Mouse (Mus musculus): ENCODE data around the gene Wnt1. TPM values are rescaled to one million over a fixed set of nuclear protein-coding genes. Genes with fewer than 3 reads are reported as not detected.

The Wnt1 gene
- polyA plus RNA-seq, 1 experiment from 2014 or later, result 13.7 TPM

- 92% methylated on average over 21 of the region's 21 CpGs for WGBS
- Histone ChIP-seq H3K9me3 (no peaks in the 10 kb centered on the region), H3K4me1 (replicated peaks) (peaks cover 3% of the 10 kb centered on the region; the same call in 1 of the 2 replicates), H3K36me3 (peaks cover 94% of the 10 kb centered on the region), H3K4me3 (no peak overlapping the region), H3K27me3 (ENCODE audit: insufficient read depth, poor library complexity, severe bottlenecking) (no peaks in the 10 kb centered on the region), H3K27ac (no peak overlapping the region)
- no peak for DNase-seq (ENCODE audit: low spot score)
Measured at GRCm38 (mm10) chr15:98837006-98837742, 47.5 kb downstream of the Wnt1 start.

GRCm38 (mm10) chr15:98837743-98838103, 48.1 kb downstream of the Wnt1 start:
- Histone ChIP-seq H3K36me3 (peaks cover 100% of the 10 kb centered on the region), H3K4me1 (replicated peaks) (no peaks in the 10 kb centered on the region), H3K27ac (no peak overlapping the region), H3K9me3 (no peaks in the 10 kb centered on the region), H3K27me3 (ENCODE audit: insufficient read depth, poor library complexity, severe bottlenecking) (no peaks in the 10 kb centered on the region), H3K4me3 (no peak overlapping the region)
- DNase-seq (ENCODE audit: low spot score), result no peak
- WGBS, result 80% methylated on average over 4 of the region's 4 CpGs

DNA sequence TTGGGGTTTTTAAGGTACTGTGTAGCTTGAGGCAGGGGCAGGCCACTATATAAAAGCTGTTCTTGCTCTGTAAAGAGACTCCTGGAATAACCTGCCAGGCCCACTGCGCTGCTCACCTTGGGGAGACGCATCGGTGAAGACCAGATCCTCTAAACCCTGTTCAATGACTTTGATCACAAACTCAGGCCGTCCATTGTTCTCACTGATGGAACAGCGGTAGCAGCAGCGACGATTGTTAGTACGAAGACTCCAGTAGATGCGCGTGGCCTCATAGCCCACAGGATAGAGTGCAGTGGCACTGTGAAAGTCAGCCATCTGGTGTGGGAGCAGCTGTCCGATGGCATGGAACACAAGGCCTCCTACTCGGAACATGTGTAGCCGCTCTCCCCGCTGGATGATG, 49.5 kb downstream of the Wnt1 start:
- peaks cover 100% of the 10 kb centered on the region for H3K36me3 ChIP-seq
- no peaks in the 10 kb centered on the region for H3K4me1 ChIP-seq (replicated peaks)
- DNase-seq (ENCODE audit: low spot score), result no peak
- 94% methylated on average over 14 of the region's 14 CpGs for WGBS
- no peak overlapping the region for H3K4me3 ChIP-seq
- no peaks in the 10 kb centered on the region for H3K9me3 ChIP-seq
- H3K27ac ChIP-seq, result no peak overlapping the region
- H3K27me3 ChIP-seq (ENCODE audit: insufficient read depth, poor library complexity, severe bottlenecking), result no peaks in the 10 kb centered on the region

DNA sequence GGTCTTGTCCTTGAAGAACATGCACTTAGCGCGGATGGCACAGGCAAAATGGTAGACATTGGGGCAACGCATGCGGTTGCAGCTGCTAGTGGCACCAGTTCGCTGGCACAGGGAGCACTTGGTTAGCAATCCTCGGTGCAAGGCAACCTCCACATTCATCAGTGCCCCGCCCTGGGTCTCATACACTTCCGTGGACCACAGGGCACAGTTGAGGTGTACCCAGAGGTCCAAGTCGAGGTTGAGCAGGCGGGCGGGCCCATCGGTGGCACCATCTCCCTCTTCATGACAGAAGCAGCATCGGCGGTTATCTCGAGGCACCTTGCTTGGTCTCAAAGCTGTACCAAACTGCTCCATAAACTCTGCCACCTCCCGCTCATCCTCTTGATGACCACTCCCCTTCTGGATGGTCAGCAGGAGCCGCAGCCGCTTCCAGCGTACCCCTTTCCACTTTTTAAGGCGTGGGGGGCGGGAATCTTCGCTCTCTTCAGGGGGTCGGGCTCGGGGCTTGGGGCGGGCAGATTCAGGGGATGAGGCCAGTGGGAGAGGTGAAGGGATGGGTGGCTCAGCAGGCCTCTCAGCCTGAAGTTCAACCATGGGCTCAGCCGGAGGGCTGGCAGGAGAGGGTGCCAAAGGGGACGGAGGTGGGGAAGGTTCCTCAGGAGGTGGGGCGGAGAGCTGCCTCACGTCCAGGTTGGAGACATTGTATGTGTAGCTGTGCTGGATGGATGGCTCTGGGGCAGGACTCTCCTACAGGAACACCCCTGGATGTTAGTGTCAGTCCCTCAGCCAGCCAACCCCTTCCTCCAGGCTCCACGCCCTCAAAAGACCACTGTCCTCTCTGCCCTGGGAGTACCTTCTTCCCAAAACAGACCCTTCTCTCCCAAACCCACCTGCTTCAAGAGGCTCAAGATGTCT, 50.3 kb downstream of the Wnt1 start:
- Histone ChIP-seq H3K9me3 (no peaks in the 10 kb centered on the region), H3K36me3 (peaks cover 100% of the 10 kb centered on the region), H3K4me1 (replicated peaks) (no peaks in the 10 kb centered on the region), H3K27me3 (ENCODE audit: insufficient read depth, poor library complexity, severe bottlenecking) (no peaks in the 10 kb centered on the region), H3K27ac (no peak overlapping the region), H3K4me3 (no peak overlapping the region)
- 95% methylated on average over 30 of the region's 30 CpGs for WGBS
- no peak for DNase-seq (ENCODE audit: low spot score)

Other genes with a start within 250 kb of the Wnt1 start
- 53.7 and 57.6 TPM in 2 replicates for gene Ccnt1, start 218.9 kb upstream of the Wnt1 start, polyA plus RNA-seq (2016; fragmentation: Nextera tagmentation; extraction: Ambion mirVana)
- gene 4930415O20Rik, start 218.9 kb upstream of the Wnt1 start, polyA plus RNA-seq (2016; fragmentation: Nextera tagmentation; extraction: Ambion mirVana), result not detected in 2 replicates
- gene Adcy6, start 179.8 kb upstream of the Wnt1 start, polyA plus RNA-seq (2016; fragmentation: Nextera tagmentation; extraction: Ambion mirVana), result 11.6 and 12.0 TPM in 2 replicates
- 38.8 and 58.6 TPM in 2 replicates for gene Cacnb3, start 159.0 kb upstream of the Wnt1 start, polyA plus RNA-seq (2016; fragmentation: Nextera tagmentation; extraction: Ambion mirVana)
- 22.8 and 23.8 TPM in 2 replicates for gene Ddx23, start 127.0 kb upstream of the Wnt1 start, polyA plus RNA-seq (2016; fragmentation: Nextera tagmentation; extraction: Ambion mirVana)
- gene Rnd1, start 112.4 kb upstream of the Wnt1 start, polyA plus RNA-seq (2016; fragmentation: Nextera tagmentation; extraction: Ambion mirVana), result 3.7 and 5.8 TPM in 2 replicates
- 1.7 and 3.1 TPM in 2 replicates for gene Ccdc65, start 81.7 kb upstream of the Wnt1 start, polyA plus RNA-seq (2016; fragmentation: Nextera tagmentation; extraction: Ambion mirVana)
- 12.9 and 15.9 TPM in 2 replicates for gene Fkbp11, start 61.7 kb upstream of the Wnt1 start, polyA plus RNA-seq (2016; fragmentation: Nextera tagmentation; extraction: Ambion mirVana)
- 42.6 and 45.1 TPM in 2 replicates for gene Arf3, start 26.6 kb upstream of the Wnt1 start, polyA plus RNA-seq (2016; fragmentation: Nextera tagmentation; extraction: Ambion mirVana)
- 0.21 and 0.44 TPM in 2 replicates for gene Wnt10b, start 11.7 kb upstream of the Wnt1 start, polyA plus RNA-seq (2016; fragmentation: Nextera tagmentation; extraction: Ambion mirVana)
- 0.21 and 0.56 TPM in 2 replicates for gene Ddn, start 19.6 kb downstream of the Wnt1 start, polyA plus RNA-seq (2016; fragmentation: Nextera tagmentation; extraction: Ambion mirVana)
- gene Prkag1, start 41.7 kb downstream of the Wnt1 start, polyA plus RNA-seq (2016; fragmentation: Nextera tagmentation; extraction: Ambion mirVana), result 88.7 and 89.0 TPM in 2 replicates
- gene Kmt2d, start 81.3 kb downstream of the Wnt1 start, polyA plus RNA-seq (2016; fragmentation: Nextera tagmentation; extraction: Ambion mirVana), result 10.2 and 11.2 TPM in 2 replicates
- 21.0 and 25.7 TPM in 2 replicates for gene Rhebl1, start 104.7 kb downstream of the Wnt1 start, polyA plus RNA-seq (2016; fragmentation: Nextera tagmentation; extraction: Ambion mirVana)
- gene Dhh, start 108.7 kb downstream of the Wnt1 start, polyA plus RNA-seq (2016; fragmentation: Nextera tagmentation; extraction: Ambion mirVana), result 0.42 and 0.46 TPM in 2 replicates
- gene Lmbr1l, start 128.4 kb downstream of the Wnt1 start, polyA plus RNA-seq (2016; fragmentation: Nextera tagmentation; extraction: Ambion mirVana), result 22.3 and 25.5 TPM in 2 replicates
- gene Tuba1b, start 144.7 kb downstream of the Wnt1 start, polyA plus RNA-seq (2016; fragmentation: Nextera tagmentation; extraction: Ambion mirVana), result 2,254 and 2,463 TPM in 2 replicates
- gene Gm49450, start 163.7 kb downstream of the Wnt1 start, polyA plus RNA-seq (2016; fragmentation: Nextera tagmentation; extraction: Ambion mirVana), result not detected in 2 replicates
- gene Tuba1a, start 163.8 kb downstream of the Wnt1 start, polyA plus RNA-seq (2016; fragmentation: Nextera tagmentation; extraction: Ambion mirVana), result 4,838 and 8,764 TPM in 2 replicates
- gene Tuba1c, start 240.0 kb downstream of the Wnt1 start, polyA plus RNA-seq (2016; fragmentation: Nextera tagmentation; extraction: Ambion mirVana), result 111 and 135 TPM in 2 replicates